Mouse (Mus musculus): ENCODE measurements around the gene Gli2. TPM values are rescaled to one million over a fixed set of nuclear protein-coding genes. Genes with fewer than 3 reads are reported as not detected.

The Gli2 gene
- polyA plus RNA-seq, 1 experiment from 2014 or later, result 11.4 TPM

DNA sequence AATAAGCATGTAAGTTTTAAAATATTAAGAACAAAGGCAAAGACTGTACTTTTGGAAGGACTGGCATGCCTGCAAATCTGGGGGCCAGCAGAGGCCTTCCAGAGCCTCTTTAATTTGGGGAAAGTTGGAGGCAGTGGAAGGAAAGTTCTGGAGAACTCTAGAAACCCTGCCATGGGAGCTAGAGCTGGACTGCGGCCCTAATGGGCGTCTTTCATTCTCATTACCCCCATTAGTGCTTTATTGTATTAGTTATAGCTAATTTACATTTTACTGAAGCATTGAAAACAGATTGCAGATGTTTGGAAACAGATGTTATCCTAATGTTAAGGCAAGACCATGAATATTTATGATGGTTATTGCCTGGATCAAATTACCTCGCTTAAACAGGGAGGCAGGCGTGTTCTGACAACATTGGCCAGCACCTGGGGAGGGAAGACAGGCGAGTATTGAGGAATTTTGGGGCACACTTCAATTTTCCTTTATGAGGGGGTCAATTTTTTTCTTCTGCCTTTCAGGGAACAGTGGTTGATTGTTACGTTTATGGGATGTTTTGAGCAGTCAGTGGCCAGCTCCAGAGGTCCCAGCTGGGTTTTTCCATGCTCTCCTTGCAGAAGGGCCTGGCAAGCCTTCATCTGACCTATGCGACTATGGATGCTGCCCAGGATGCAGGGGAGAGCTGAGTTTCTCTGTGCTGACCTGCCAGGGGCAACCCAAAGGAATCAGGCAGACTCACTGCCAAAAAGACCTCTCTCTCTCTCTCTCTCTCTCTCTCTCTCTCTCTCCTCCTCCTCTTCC lies 253.9 kb downstream of the Gli2 start:
- WGBS, result 62% methylated on average over 7 of the region's 7 CpGs

DNA sequence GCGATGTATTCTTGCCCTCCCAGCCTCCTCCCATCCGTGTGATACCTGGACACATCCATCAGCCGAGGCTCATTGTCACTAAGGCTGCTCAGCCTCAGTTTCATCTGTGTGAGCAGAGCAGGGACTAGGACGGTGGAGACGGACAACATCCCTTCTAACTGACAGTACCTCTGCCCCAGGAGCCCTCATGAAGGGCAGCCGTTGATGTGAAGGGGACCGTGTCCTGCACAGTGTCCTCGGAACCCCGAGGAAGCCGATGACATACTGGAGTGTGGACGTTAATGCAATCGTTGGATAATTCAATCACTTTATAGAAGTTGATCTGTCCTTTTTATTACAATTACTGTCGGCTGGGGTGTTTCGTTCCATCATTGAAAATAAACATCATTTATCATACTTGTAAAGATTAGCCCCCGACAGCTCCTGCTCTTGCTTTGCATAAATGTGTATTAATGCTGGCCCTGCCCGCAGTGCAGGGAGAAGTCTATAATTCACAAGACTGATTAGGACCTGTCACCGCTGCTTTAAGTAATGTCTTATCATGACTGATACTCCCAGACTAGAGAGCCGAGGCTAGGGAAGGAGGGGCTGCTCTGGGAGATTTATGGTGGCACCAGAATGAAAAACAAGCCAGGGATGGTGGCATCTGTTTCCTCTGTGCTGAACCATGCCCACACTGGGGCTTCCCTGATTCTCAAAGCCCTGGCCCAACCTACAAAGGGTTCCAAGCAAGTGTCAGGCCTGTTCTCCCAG lies 257.8 kb downstream of the Gli2 start:
- Histone ChIP-seq H3K4me2 (no peak overlapping the region), H3K36me3 (replicated peaks) (no peaks in the 10 kb centered on the region), H3K9me3 (0 out of 2 replicates have a peak, but pooled peaks cover 2% of the 10 kb centered on the region), H3K9ac (no peak overlapping the region), H3K27ac (no peak overlapping the region), H3K4me3 (replicated peaks) (no peak overlapping the region), H3K27me3 (no peaks in the 10 kb centered on the region), H3K4me1 (no peaks in the 10 kb centered on the region)
- 88% methylated on average over 18 of the region's 18 CpGs for WGBS
- peak; percentile 6; the same call in 1 of the 2 replicates for ATAC-seq (ENCODE audit: low FRiP score)

More for the DNA sequence above, 253.9 kb downstream of the Gli2 start:
- Histone ChIP-seq H3K27ac (no peak overlapping the region), H3K27me3 (no peaks in the 10 kb centered on the region), H3K9me3 (no peaks in the 10 kb centered on the region), H3K9ac (no peak overlapping the region), H3K4me1 (no peaks in the 10 kb centered on the region), H3K36me3 (replicated peaks) (no peaks in the 10 kb centered on the region), H3K4me3 (replicated peaks) (no peak overlapping the region), H3K4me2 (no peak overlapping the region)
- no peak for ATAC-seq (ENCODE audit: low FRiP score)

DNA sequence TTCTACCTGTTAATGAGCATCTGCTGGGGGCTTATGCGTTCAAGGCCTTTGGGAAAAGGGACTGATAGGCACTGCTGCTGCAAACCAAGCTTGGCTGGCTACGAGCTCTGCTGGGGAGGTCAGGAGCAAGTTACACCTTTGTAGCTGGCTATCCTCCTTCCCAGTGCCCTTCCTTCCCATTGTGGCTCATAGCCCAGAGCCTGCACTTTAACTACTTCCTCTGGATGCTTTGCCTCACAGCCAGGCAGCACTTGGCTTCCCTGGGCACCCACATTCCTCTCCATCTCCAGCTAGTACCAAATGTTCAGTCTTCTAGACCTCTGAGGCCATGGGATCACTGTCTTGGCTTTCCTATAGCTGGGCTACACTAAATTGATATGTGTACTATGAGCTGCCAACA lies 263.5 kb downstream of the Gli2 start:
- Histone ChIP-seq H3K27me3 (no peaks in the 10 kb centered on the region), H3K9me3 (peaks cover 7% of the 10 kb centered on the region; the same call in 1 of the 2 replicates), H3K9ac (no peak overlapping the region), H3K4me3 (replicated peaks) (no peak overlapping the region), H3K4me2 (no peak overlapping the region), H3K27ac (no peak overlapping the region), H3K36me3 (replicated peaks) (no peaks in the 10 kb centered on the region), H3K4me1 (no peaks in the 10 kb centered on the region)
- WGBS, result 86% methylated on average over 2 of the region's 2 CpGs
- ATAC-seq (ENCODE audit: low FRiP score), result no peak

DNA sequence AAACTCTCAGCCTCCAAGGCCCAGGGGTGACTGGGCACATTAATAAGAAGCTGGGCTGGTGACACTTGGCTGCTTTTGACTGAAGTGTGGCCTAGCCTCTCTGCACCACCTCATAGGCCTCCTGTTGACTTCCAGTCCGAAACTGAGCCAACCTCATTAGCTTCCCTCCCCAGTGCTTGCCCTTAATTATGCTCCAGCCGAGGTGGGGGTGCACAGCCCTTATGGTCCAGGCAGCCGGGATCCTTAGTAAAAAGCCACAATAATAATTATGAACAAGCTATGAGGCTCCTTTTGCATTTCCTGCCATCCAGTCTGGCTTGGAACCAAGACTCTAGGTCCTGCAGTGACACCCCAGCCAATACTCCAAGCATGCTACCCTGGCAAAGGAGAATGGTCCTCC lies 264.0 kb downstream of the Gli2 start:
- H3K9ac ChIP-seq, result no peak overlapping the region
- H3K4me1 ChIP-seq, result no peaks in the 10 kb centered on the region
- no peak overlapping the region for H3K4me3 ChIP-seq (replicated peaks)
- no peak overlapping the region for H3K4me2 ChIP-seq
- WGBS, result 66% methylated on average over 3 of the region's 3 CpGs
- H3K27me3 ChIP-seq, result no peaks in the 10 kb centered on the region
- H3K27ac ChIP-seq, result no peak overlapping the region
- no peaks in the 10 kb centered on the region for H3K36me3 ChIP-seq (replicated peaks)
- ATAC-seq (ENCODE audit: low FRiP score), result no peak
- peaks cover 7% of the 10 kb centered on the region; the same call in 1 of the 2 replicates for H3K9me3 ChIP-seq

DNA sequence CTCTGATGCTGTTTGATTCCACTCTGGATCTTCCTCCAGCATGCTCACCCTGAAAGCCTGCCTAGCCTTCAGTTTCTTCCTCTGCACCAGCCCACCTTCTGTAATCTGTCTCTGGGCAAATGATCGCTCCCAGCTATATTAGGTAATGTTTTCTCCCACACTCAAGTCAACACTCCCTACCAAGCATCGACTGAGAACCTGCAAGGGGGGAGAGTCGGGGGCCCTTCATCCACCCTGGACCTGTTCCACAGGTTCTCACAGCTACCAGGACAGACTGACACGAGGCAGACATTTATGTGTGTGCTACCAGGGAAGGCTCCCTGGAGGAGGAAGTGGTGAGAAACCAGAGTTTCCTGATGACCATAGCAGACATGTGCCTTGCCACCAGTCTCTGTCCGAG lies 264.6 kb downstream of the Gli2 start:
- Histone ChIP-seq H3K9me3 (peaks cover 7% of the 10 kb centered on the region; the same call in 1 of the 2 replicates), H3K27ac (no peak overlapping the region), H3K4me3 (replicated peaks) (no peak overlapping the region), H3K27me3 (no peaks in the 10 kb centered on the region), H3K4me1 (no peaks in the 10 kb centered on the region), H3K9ac (no peak overlapping the region), H3K4me2 (no peak overlapping the region), H3K36me3 (replicated peaks) (no peaks in the 10 kb centered on the region)
- no peak for ATAC-seq (ENCODE audit: low FRiP score)
- WGBS, result 88% methylated on average over 5 of the region's 5 CpGs

DNA sequence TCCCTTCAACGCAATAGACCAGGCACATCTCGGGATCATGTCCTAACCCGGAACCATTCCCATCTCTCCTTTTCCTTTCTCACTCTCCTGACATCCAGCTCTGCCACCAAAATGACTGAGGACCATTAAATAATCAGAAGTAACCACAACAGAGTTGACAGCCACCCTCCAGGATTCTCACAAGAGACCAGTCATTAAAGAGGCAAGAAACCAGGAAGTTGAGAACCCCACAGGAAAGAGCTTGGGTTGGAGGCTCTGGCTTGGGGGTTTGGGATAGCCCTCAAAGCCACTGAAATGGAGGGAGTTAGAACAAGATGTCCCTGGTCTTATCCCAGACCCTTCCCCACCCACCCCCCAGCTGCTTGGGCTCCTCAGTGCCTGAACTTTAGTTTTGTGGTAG lies 265.9 kb downstream of the Gli2 start:
- no peak overlapping the region for H3K4me2 ChIP-seq
- H3K9me3 ChIP-seq, result peaks cover 7% of the 10 kb centered on the region; the same call in 1 of the 2 replicates
- 91% methylated on average over 3 of the region's 3 CpGs for WGBS
- no peak for ATAC-seq (ENCODE audit: low FRiP score)
- no peaks in the 10 kb centered on the region for H3K36me3 ChIP-seq (replicated peaks)
- H3K4me1 ChIP-seq, result no peaks in the 10 kb centered on the region
- H3K4me3 ChIP-seq (replicated peaks), result no peak overlapping the region
- no peak overlapping the region for H3K9ac ChIP-seq
- H3K27ac ChIP-seq, result no peak overlapping the region
- no peaks in the 10 kb centered on the region for H3K27me3 ChIP-seq

Small RNAs within 50 kb of the gene (microRNA-seq; reads per million reads assigned to microRNA genes)
- gene Mir6346, result not detected

All from forebrain, embryonic 12.5 days (tissue).